Mouse (Mus musculus): ENCODE measurements around the gene Calr4.

GRCm38 (mm10) chr4:109226071-109226470 lies 8.2 kb upstream of the Calr4 start:
- TF ChIP-seq CTCF (IDR thresholded peaks at IDR 0.05; ENCODE audit: borderline replicate concordance, insufficient read depth, low read depth, low read length) (no peak), POLR2A (IDR thresholded peaks at IDR 0.05; ENCODE audit: borderline replicate concordance, insufficient read depth, low read length) (no peak)
